Mouse (Mus musculus) frontal cortex, postnatal 25 days (tissue): Measurements from ENCODE around the gene Snx13.

Experiments used
- DNase-seq, 2 experiments: peaks; one replicate each; pipeline ENCODE4 v3.0.0; 2022; ENCODE audit warnings: low spot score in 2 of 2

Gene Snx13

DNA sequence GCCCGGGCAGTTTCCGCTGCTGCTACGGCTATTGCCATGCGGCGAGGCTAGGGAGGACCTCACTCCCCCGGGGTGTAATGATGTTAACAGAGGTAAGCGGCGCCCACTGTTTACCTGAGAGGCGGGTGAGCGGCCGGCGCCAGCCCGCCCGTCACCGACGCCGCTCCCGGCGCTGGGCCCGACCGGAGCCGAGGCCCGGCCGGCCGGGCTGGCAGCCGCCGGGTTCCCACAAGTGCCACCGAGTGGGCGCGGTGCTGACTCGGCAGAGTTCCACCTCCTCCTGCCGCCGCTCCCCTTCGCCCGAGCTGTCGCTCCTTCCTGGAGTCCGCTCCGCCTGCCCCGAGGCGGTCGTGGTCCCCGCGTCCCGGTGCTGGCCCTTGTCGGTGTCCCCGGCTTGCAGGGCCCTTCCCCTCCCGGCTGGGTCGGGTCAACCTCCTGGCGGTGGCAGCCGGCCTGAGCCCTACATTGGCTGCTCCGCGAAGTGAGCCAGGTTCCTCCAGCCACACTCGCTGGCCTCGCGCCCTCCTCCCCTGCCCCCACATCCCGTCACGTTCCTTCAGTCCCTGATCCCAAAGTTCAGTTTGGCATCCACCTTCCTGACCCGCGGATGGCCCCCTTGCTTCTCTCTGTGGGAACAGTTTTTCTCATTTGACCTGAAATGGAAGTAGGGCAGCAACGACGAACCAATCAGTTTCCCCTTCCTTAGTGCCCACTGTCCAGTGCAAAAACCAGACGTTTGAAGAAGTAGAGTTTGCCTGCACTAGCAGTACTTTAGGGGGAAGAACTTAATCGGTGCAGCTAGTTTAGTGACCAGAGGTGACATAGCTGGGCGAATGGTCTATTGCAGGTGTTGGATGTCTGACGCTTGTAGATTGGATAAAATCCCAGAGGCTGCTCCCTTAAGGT lies 587 bp downstream of the Snx13 start:
- DNase-seq = peak; percentile 33 to 35

DNA sequence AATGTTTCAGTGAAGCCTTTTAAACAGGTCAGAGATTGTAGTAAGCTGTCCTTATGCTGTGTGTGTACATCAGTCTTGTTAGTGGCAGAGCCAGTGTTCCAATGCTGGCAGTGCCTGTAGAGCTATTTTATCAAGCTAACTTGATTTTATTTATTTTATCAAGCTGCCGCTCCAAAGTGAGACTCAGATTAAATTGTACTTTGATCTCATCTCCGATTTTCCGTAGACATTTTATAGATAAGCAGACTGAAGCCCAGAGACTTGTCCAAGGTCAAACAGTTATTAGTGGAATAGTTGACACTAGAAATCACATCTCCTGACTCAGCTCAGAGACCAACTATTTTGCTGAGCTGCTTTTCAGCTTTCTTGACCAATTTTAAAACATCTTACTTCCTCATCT lies 1.9 kb downstream of the Snx13 start:
- DNase-seq = no peak

DNA sequence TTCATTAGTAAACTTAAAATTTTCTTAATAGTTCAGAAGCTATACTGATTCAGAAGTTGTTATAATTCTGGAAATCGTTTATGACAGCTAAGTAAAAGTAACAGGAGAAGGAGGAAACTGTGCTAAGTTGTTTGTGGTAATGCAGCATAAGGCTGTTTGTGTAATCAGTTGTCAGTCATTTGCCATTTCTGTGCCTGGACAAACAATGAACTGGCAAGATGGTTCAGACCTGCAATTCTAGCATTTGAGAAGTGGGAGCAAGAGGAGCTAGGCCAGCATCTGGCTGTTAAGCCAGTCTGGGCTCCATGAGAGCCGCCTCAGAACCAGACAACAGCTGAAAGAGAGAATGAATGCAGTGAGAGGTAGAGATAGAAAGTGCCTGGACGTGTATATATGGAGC lies 3.5 kb downstream of the Snx13 start:
- DNase-seq = no peak

DNA sequence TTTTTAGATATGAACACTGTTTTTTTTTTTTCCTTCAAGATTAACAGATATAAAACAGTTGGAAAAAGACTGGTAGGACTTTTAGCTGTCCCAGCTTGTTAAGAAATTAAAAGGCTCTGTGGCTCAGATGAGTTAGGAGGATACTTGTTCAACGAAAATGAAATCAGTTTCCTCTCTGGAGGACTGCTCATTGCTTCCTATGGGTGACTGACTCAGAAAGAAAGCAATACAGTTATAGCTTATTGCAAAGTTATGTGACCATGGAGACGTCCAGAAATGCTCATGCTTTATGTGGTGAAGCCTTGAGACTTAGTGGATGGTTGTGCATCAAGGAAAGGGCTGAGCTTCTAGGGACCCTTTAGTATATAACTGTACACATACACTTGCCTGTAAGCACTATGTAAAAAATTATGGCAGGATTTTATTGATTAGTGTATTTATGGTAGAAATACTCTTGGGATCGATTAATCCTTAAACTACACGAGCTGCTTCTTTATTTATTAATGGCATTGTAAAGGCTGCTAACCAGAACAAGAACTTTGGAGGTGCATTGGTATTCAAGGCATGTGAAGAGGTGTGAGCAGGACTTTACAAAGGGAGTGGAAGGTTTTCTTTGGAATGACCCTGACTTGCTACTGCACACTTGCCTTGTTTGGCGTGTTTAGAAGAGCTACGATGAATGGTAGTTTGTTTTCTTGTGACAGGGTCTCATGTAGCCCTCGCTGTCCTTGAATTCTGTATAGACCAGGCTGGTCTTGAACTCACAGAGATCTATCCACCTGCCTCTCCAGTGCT lies 4.2 kb downstream of the Snx13 start:
- no peak for DNase-seq

DNA sequence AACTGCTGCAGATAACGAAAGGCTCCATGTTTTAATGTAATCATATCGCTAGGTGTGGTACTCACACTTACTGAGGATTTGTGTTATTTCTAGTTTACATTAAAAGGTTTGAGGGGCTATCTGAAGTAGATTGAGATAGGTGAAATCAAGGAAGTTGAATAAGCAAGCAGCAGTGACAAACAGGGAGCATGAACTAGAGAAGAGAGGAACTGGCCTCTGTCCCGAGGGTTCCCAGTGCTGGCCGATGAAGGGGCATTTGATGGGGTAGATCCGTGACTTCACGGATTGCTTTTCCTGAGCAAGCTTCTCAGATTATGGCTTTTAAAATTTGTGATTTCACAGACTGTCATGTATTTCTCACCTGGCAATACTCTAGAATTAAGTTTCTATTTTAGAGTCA lies 7.4 kb downstream of the Snx13 start:
- no peak for DNase-seq

DNA sequence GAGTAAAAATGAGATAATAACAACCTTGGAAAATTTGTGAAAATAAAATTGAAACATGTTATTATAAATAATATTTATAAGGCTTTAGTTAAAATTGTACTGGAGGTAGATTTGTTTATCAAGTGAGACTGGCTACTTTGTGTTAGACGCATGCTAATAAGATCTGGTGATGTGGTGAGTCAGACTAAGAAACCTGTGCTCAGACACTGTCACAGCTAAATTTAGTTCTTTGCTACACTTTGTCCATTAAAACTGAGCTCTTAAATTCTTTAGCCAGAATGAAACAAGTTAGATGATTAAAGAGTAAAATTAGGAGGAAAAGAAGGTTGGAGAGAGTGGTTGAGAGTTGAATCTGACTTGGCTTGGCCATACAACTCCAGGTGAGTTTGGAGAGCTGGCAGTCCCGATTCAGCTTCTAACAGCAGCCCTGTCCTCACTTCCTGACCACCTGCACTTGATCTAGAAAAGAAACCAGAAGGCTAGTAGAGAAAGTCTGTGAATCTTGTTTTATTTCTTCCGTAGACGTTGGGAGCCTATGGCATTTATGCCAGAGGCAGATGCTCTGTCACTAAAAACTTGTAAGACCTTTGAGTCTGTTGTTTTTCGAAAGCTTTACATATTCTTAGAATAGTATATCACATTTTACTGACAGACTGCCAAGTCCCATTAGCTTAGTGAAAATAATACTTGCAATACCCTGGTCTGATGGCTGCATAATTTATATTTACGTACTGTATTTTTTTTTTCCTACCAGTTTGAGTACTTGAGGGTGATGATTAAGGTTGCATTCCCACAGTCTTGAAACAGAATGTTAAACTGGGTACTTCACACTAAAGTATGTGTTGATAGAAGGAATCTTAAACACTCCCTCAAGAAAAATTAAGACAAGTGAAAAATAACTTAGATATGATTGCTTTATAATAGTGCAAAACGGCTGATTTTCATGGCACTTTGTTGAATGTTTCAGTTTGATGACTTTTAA lies 8.4 kb downstream of the Snx13 start:
- DNase-seq = no peak

DNA sequence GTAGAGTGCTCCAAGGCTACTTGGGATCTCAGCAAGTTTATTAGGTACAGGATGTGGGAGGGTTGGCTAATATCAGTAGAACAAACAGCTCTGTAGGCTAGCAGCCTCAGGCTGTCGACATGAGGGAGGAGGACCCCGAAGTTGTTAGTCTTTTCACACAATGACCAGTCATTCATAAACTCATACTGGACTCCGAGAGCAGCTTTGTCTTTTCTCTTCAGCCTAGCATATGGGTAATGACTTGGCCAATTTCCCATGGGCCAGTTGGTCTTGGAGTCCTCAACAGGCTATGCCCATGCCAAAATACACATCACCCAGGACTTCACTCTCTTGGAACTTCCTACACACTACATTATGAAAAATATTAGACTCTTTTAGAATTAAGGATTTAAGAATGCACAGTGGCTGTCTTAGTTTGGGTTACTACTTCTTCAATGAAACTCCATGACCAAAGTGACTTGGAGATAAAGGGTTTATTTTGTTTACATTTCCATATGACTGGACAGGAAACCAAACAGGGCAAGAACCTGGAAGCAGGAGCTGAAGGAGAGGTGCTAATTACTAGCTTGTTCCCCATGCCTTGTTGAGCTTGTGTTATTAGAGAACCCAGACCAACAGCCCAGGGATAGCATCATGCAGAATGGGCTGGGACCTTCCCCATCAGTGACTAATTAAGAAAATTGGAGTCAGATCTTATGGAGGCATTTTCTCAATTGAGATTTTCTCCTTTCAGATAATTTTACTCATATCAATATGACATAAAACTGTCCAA lies 16.9 kb downstream of the Snx13 start:
- DNase-seq = no peak

DNA sequence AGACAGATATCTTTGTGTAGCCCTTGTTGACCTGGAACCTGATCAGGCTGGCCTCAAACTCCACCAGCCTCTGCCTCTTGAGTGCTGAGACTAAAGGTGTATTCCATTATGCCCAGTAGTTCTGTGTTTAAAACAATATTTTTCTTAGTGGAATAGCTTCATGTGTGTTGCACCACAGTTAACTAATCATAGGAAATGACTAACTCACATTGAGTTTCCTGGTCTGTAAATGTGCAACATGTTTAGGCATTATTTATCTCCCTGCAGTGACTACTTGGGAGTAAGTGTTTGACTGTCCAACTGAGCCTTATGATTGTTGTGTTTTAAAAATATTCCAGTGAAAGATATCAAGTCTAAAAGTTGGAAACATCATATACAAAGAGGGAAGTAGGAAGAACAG lies 20.6 kb downstream of the Snx13 start:
- no peak for DNase-seq

DNA sequence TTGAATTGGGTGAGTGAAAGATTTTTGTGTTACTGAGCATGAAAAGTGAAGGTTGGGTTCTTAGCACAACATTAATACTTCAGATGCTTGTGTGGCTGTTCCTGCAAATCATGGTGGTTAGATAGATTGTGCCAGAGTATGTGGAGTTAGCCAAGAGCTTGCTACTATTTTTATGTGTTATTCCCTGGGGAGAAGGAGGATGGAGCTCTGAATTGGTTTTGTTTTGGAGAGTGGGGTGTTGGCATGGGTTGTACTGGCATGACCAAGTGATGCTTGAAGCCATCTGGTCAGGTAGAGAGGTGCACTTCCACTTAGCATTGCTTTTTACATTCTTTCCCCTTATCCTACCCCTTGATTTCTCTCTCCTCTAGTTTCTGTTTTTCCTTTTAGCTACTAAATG lies 24.4 kb downstream of the Snx13 start:
- no peak for DNase-seq

DNA sequence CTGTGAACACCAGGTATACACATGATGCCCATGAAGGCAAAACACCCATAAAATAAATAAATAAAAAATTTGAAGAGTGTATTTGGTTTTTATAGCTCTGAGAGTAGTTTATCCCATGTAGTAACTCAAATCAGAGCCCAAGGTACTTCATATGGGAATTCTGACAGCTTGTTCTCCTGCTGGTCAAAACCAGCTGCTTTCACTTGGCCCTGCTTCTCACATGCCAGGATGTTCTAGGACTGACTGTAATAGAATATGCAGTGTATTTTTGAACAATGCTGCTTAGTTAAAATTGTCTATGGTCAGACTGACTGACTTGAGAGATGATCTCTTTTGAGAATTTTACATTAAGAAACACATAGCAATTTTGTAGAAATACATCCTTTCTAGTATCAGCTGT lies 25.2 kb downstream of the Snx13 start:
- DNase-seq = no peak

DNA sequence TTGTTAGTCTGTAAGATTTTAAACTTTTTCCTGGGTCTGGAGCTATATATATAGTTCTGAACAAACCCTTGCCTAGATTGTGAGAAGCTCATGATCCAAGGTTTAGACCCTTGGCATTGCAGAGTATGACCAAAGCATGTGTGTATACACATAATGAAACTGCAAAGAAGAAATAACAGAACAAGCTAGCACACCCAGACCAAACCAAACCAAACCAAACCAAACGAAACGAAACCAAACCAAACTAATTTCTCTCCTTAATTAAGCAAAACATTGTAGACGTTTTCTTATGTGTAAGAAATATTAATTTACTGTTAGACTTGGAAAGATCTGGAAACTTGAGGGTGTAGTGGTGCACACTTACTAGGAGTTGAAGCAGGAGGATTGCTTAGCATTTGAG lies 29.0 kb downstream of the Snx13 start:
- DNase-seq = no peak

DNA sequence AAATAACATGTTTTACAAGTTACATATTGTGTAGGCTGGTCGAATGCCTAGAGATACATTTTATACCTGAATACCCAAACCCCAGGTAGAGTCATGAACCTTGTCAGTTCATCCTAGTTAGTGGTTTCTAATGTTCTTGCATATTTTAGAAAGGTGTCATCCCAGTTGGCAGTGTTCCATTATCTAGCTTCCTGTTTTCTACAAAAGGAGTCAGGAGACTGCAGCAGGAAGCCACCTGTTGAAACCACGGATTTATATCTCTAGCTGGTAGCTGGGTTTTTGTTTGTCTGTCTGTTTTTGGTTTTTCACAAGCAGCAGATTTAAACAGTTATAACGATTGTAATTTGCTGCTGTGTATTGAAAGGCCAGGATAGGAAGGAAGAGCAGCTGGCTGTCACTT lies 76.6 kb downstream of the Snx13 start:
- DNase-seq = no peak

DNA sequence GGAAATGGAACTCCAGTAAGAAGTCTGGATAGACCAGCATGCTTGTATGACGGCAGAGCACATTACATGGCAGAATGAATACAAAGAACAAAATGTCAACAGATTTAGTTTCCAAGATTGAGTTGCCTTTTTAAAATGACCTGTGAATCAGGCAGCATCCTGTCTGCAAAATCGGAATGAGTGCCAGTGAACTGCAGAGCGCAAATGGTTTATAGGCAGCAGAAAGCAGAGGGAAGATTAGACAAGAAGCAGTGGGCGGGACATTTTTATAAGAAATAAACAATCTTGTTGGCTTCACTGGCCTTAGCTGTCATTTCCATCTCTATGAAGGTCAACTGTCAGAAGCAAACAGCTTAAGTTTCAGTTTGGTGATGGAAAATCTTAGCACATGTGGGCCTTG lies 106.2 kb downstream of the Snx13 start:
- no peak for DNase-seq

DNA sequence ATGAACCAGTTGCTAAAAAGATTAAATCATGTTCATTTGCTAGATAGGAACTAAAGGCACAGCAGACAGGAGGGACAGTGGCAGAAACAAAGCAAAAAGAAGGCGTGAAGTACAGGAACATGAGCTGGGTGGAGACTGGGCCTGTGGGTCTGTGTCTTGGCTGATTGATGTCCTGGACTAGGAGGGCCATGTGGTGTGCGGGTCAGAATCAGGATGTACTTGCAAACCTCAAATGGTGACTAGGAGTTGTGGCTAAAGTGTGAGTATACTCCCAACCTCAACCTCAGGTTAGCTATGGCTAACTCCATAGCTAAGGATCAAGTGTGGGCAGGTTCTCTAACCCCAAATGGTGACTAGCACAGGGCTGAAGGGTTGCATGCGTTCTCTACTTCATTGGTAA lies 107.2 kb downstream of the Snx13 start:
- no peak for DNase-seq

DNA sequence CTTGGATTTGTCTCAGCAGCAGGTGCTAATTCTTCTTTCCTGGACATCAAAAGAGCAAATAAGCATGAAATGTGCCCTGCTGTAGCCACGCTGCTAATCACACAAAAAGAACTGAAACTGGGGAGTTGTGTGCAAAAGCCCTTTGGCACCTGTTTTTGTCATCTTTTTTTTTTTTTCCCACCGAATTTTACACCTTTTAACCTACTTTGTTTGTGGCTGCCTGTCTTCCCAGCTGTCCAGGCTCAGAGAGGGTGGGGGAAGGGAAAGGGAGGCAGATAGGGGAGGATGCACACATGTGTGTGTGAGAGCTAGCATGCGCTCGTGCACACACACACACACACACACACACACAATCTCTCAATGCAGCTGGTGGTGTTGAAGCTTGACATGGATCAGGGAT lies 110.3 kb downstream of the Snx13 start:
- DNase-seq = no peak

DNA sequence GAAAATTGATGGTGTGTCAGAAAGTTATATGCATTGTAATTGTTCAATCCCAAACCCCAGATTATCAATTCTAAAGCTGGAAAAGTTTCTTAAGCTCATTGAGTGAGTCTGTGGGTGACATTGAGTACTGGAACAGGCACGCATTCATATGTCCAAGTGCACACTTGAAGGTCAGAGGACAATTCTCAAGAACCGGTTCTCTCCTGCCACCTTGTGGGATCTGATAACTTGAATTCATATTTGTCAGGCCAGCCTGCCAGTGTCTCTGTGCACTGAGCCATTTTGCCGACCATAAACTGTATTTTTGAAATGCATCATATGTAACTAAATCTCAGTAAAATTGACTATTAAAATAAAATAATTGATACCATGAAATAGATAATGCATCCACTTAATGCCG lies 114.7 kb downstream of the Snx13 start:
- DNase-seq = no peak

DNA sequence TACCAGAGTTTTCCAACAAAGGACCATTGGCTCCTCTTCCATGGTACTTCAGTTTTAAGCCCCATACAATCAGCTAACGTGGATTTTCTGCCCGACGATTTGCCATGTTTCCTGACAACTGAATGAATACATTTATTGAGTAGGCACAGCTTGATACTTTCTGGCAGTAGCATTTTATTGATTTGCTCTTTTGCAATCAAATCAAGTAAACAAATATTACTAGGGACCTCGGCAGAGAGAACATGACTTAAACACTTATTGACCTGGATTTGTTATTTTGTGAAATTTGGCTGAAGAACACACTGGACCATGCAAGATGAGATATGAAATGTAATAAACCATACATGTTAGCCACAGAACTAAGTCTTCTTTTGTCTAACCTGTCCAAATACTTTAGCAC lies 123.3 kb downstream of the Snx13 start:
- DNase-seq = no peak

DNA sequence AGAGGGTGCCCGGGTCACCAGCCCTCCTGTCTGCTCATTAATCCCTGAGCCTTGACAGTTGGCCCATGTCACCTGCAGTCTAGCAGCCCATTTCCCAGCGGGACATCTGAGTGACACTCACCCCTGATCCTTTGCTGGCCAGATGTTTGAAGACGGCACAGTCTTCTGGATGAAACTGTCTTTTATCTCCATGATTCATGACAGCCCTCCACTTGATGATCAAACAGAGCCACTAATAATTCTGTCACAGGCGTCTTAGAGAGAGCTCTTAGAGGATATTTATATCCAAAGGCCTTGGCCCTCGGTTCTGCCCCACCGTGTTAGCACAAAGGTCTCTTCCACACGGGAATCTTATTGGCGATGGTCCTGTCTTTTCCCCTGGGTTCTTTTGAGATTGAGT lies 129.0 kb downstream of the Snx13 start:
- no peak for DNase-seq

DNA sequence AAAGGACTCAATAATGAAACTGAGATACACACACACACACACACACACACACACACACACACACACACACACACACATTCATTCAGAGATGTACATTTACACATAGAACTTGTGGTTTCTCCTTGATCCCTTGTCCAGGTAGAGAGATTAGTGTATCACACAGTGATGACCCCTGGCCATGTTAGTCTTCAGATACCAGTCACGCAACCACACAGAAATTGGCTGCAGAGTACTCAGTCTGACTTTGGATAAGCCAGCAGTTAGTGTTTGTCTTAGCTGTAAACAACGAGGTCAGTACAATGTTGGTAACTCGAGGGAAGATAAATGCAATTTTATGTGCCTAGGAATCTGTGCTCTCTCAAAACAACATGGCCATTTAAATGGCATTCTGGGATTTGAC lies 129.6 kb downstream of the Snx13 start:
- DNase-seq = no peak

DNA sequence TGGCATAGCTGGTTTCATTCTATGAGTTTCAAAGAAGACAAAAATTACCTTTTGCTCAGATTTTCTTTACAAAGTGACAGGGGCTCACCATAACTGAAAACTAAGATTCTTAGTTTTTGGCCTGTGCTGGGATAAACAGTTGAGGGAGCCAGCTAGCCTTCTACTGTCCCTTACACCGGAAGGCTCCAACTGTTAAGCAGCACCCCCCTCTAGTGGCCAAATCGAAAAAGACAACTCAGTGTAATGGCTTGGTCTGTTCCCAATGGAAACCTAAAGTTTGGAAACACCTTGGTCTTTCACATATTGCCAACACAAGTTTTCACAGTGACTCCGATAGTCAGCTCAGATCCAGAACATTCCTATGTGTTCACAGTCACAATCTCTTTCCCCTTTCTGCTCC lies 135.7 kb downstream of the Snx13 start:
- DNase-seq = peak; percentile 78 to 86

DNA sequence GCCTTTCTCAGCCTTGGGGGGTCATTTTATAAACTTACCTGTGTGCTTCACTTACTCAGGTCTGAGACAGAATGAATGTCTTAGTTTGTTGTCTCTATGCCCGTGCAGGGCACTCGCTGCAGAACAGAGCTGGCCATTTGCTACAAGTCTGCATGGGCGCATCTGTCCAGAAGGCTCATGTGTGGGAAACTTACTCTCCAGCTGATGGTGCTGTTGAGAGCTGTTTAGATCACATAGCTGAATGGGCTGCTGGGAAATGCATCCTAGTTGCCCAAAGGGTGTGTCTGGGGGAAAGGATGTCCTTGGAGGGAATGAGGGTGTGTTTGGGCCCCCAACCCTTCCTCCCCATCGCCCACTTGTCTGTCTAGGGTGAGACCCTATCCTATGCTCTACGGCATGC lies 137.3 kb downstream of the Snx13 start:
- DNase-seq = no peak
